Comparison of ENCODE assay signal across 12 mouse cellular contexts in genomic region chr8:117702701-117703100, GRCm38 (mm10). TPM values are rescaled to one million over a fixed set of nuclear protein-coding genes. Genes with fewer than 3 reads are reported as not detected.
DNase-seq lines count a peak whose midpoint lies in the region; ATAC-seq and TF ChIP-seq lines count a peak whose summit lies in the region.
"Had no signal": no experiment of that assay in that cellular context is flagged by ENCODE, and none has a peak within 500 bp of the region (broad histone marks: within the 10 kb centered on the region; RNA-seq: fewer than 3 reads in every experiment).

No protein-coding gene starts in this region.

- H3K27me3 ChIP-seq in kidney, postnatal 0 days (ENCODE audit: insufficient read depth, low read length), result no peaks in the 10 kb centered on the region
- H3K27me3 ChIP-seq in forebrain, embryonic 14.5 days (replicated peaks; ENCODE audit: control insufficient read depth, insufficient read depth, low read length), result no peaks in the 10 kb centered on the region
- H3K27me3 ChIP-seq in liver, embryonic 15.5 days, result no peaks in the 10 kb centered on the region

- DNase-seq in kidney, postnatal 0 days (ENCODE audit: low spot score), result peak; percentile 2
- no peak for DNase-seq in kidney, postnatal 14 days
- peak; percentile 20 for DNase-seq in brain, adult 2 months (ENCODE audit: low read depth, low spot score)
- DNase-seq in forebrain, embryonic 14.5 days (ENCODE audit: low spot score), result peak; percentile 77
- no peak for DNase-seq in cerebellum, postnatal 14 days
- DNase-seq in cerebellum, postnatal 25 days, result no peak
- DNase-seq: cerebellum, postnatal 10 days; gastrocnemius, adult 2 months; kidney, adult 9 months; left cerebral cortex, postnatal 4 days; right cerebral cortex, postnatal 14 days had no signal

- 0 out of 2 replicates have a peak overlapping the region, but pooled peaks have one; percentile 1 for H3K4me3 ChIP-seq in kidney, postnatal 0 days (replicated peaks; ENCODE audit: low read depth, low read length)
- H3K4me3 ChIP-seq in forebrain, embryonic 14.5 days (ENCODE audit: low read depth, low read length), result no peak overlapping the region
- H3K4me3 ChIP-seq in liver, embryonic 15.5 days (replicated peaks), result peak overlapping the region; percentile 49
- H3K4me3 ChIP-seq: gastrocnemius, adult 2 months had no signal

- no peaks in the 10 kb centered on the region for H3K4me1 ChIP-seq in kidney, postnatal 0 days (replicated peaks; ENCODE audit: insufficient read depth, low read length)
- peaks cover 7% of the 10 kb centered on the region; the same call in 1 of the 2 replicates for H3K4me1 ChIP-seq in forebrain, embryonic 14.5 days (ENCODE audit: control insufficient read depth, insufficient read depth, low read length)
- H3K4me1 ChIP-seq in liver, embryonic 15.5 days (replicated peaks), result no peaks in the 10 kb centered on the region

- H3K9me3 ChIP-seq in kidney, postnatal 0 days (replicated peaks; ENCODE audit: low read length), result no peaks in the 10 kb centered on the region
- no peaks in the 10 kb centered on the region for H3K9me3 ChIP-seq in forebrain, embryonic 14.5 days (replicated peaks; ENCODE audit: control insufficient read depth, low read length)
- no peaks in the 10 kb centered on the region for H3K9me3 ChIP-seq in liver, embryonic 15.5 days (replicated peaks)

- H3K9ac ChIP-seq in kidney, postnatal 0 days (ENCODE audit: low read depth, low read length), result no peak overlapping the region
- no peak overlapping the region for H3K9ac ChIP-seq in forebrain, embryonic 14.5 days (ENCODE audit: low read length)
- H3K9ac ChIP-seq in liver, embryonic 15.5 days, result 0 out of 2 replicates have a peak overlapping the region, but pooled peaks have one; percentile 6

- no peak overlapping the region for H3K27ac ChIP-seq in kidney, postnatal 0 days
- H3K27ac ChIP-seq in forebrain, embryonic 14.5 days (ENCODE audit: low read depth, low read length), result no peak overlapping the region
- peak overlapping the region; percentile 70 for H3K27ac ChIP-seq in liver, embryonic 15.5 days (replicated peaks)
- H3K27ac ChIP-seq: gastrocnemius, adult 2 months had no signal

- WGBS in kidney, postnatal 0 days, result 38% methylated on average over 10 of the region's 10 CpGs
- 11% methylated on average over 10 of the region's 10 CpGs for WGBS in forebrain, embryonic 14.5 days
- 60% methylated on average over 10 of the region's 10 CpGs for WGBS in liver, embryonic 15.5 days (ENCODE audit: insufficient replicate concordance)

- no peaks in the 10 kb centered on the region for H3K36me3 ChIP-seq in kidney, postnatal 0 days (ENCODE audit: insufficient read depth, low read length)
- no peaks in the 10 kb centered on the region for H3K36me3 ChIP-seq in forebrain, embryonic 14.5 days (ENCODE audit: control insufficient read depth, insufficient read depth, low read length)
- H3K36me3 ChIP-seq in liver, embryonic 15.5 days (replicated peaks), result 0 out of 2 replicates have a peak, but pooled peaks cover 6% of the 10 kb centered on the region

- TF ChIP-seq CTCF in kidney, postnatal 0 days (IDR thresholded peaks at IDR 0.05; ENCODE audit: low read depth), result no peak

- H3K4me2 ChIP-seq in kidney, postnatal 0 days (ENCODE audit: low read length), result peak overlapping the region; percentile 6; the same call in 1 of the 2 replicates
- no peak overlapping the region for H3K4me2 ChIP-seq in forebrain, embryonic 14.5 days (ENCODE audit: low read length)
- H3K4me2 ChIP-seq in liver, embryonic 15.5 days, result peak overlapping the region; percentile 50

- no peak for ATAC-seq in kidney, postnatal 0 days (replicated peaks; ENCODE audit: low FRiP score, low read depth)
- 0 out of 2 replicates have a peak, but pooled peaks have one; percentile 29 for ATAC-seq in forebrain, embryonic 14.5 days
- no peak for ATAC-seq in liver, embryonic 15.5 days (ENCODE audit: insufficient read depth)

RNA-seq across cellular contexts. Expression of gene Hsd17b2, which starts 1.0 kb away (rescaled TPM):
- 23.0 and 29.2 TPM in 2 replicates for polyA plus RNA-seq in kidney, postnatal 0 days (2015; fragmentation: Nextera tagmentation; extraction: Ambion mirVana)
- not detected in 2 replicates for polyA plus RNA-seq in forebrain, embryonic 14.5 days (2014; fragmentation: Nextera tagmentation; extraction: Ambion mirVana)
- polyA plus RNA-seq in liver, embryonic 15.5 days (2015; fragmentation: Nextera tagmentation; extraction: Ambion mirVana), result 74.4 and 82.5 TPM in 2 replicates

RNA-seq across cellular contexts. Expression of gene Sdr42e1, which starts 29.2 kb away (rescaled TPM):
- polyA plus RNA-seq in kidney, postnatal 0 days (2015; fragmentation: Nextera tagmentation; extraction: Ambion mirVana), result 3.5 and 4.1 TPM in 2 replicates
- 0.48 and 0.75 TPM in 2 replicates for polyA plus RNA-seq in forebrain, embryonic 14.5 days (2014; fragmentation: Nextera tagmentation; extraction: Ambion mirVana)
- polyA plus RNA-seq in liver, embryonic 15.5 days (2015; fragmentation: Nextera tagmentation; extraction: Ambion mirVana), result 2.0 and 3.4 TPM in 2 replicates

Comparison
In these comparisons a context has a peak if more than half of its experiments do, and no peak if none do; other contexts are left out.
1. DNase-seq: peak in kidney, postnatal 0 days (single experiment), brain, adult 2 months (single experiment) and forebrain, embryonic 14.5 days (single experiment); none in kidney, postnatal 14 days (single experiment), cerebellum, postnatal 14 days (0 of 2) and cerebellum, postnatal 25 days (0 of 2).
2. RNA of gene Hsd17b2, which starts 1.0 kb away (polyA plus RNA-seq): 74.4 to 82.5 TPM in liver, embryonic 15.5 days and 23.0 to 29.2 TPM in kidney, postnatal 0 days; not detected in forebrain, embryonic 14.5 days; every median in the first group is over 10 times any median in the second.